Mouse (Mus musculus) macrophage (primary cell): Measurements from ENCODE around the gene Mcmbp. TPM values are rescaled to one million over a fixed set of nuclear protein-coding genes. Genes with fewer than 3 reads are reported as not detected.

ENCODE experiments used
- H3K27ac ChIP-seq: fragments of 350-480 bp; formaldehyde crosslinking; 2 replicates; pipeline ENCODE4 v1.9.0; 2021
- H3K36me3 ChIP-seq: fragments of 350-480 bp; formaldehyde crosslinking; 2 replicates; pipeline ENCODE4 v1.9.0; 2021; ENCODE audit errors: inconsistent target
- H3K4me3 ChIP-seq: fragments of 350-480 bp; formaldehyde crosslinking; 2 replicates; pipeline ENCODE4 v1.9.0; 2021; ENCODE audit errors: inconsistent target
- H3K79me2 ChIP-seq: fragments of 350-480 bp; formaldehyde crosslinking; 2 replicates; pipeline ENCODE4 v1.9.0; 2021; ENCODE audit errors: inconsistent target
- WGBS: methylation state at CpG from one replicate; pipeline ENCODE4 v1.1.7; 2026; ENCODE audit warnings: inconsistent platforms; ENCODE audit not compliant: missing documents; 5-methylcytosine and 5-hydroxymethylcytosine counted together
- polyA plus RNA-seq: library from polyadenylated mRNA; stranded (reverse); fragments of 250-400 nt; gene quantifications from 3 replicates; pipeline ENCODE4 v1.2.4, GENCODE M21; 2018; ENCODE audit warnings: inconsistent platforms

Gene Mcmbp
- polyA plus RNA-seq, 1 experiment from 2014 or later: 24.9 TPM

GRCm38 (mm10) chr7:128690070-128690469 lies 50.2 kb downstream of the Mcmbp start:
- H3K27ac ChIP-seq: no peak overlapping the region
- H3K79me2 ChIP-seq: no peaks in the 10 kb centered on the region
- peaks cover 34% of the 10 kb centered on the region for H3K36me3 ChIP-seq
- H3K4me3 ChIP-seq: no peak overlapping the region
- WGBS: 6% methylated on average over 7 of the region's 7 CpGs

GRCm38 (mm10) chr7:128689347-128689746 lies 50.9 kb downstream of the Mcmbp start:
- Histone ChIP-seq H3K27ac (no peak overlapping the region), H3K4me3 (no peak overlapping the region), H3K79me2 (no peaks in the 10 kb centered on the region), H3K36me3 (peaks cover 33% of the 10 kb centered on the region)
- WGBS: 95% methylated on average over 8 of the region's 8 CpGs

GRCm38 (mm10) chr7:128687821-128688564 lies 52.3 kb downstream of the Mcmbp start:
- Histone ChIP-seq H3K4me3 (peak overlapping the region; percentile 14; the same call in 1 of the 2 replicates), H3K79me2 (no peaks in the 10 kb centered on the region), H3K27ac (no peak overlapping the region), H3K36me3 (peaks cover 27% of the 10 kb centered on the region)
- 39% methylated on average over 56 of the region's 56 CpGs for WGBS

GRCm38 (mm10) chr7:128678546-128678945 lies 61.7 kb downstream of the Mcmbp start:
- no peaks in the 10 kb centered on the region for H3K79me2 ChIP-seq
- no peak overlapping the region for H3K27ac ChIP-seq
- WGBS: 97% methylated on average over 3 of the region's 3 CpGs
- H3K36me3 ChIP-seq: peaks cover 24% of the 10 kb centered on the region; the same call in 1 of the 2 replicates
- no peak overlapping the region for H3K4me3 ChIP-seq

DNA sequence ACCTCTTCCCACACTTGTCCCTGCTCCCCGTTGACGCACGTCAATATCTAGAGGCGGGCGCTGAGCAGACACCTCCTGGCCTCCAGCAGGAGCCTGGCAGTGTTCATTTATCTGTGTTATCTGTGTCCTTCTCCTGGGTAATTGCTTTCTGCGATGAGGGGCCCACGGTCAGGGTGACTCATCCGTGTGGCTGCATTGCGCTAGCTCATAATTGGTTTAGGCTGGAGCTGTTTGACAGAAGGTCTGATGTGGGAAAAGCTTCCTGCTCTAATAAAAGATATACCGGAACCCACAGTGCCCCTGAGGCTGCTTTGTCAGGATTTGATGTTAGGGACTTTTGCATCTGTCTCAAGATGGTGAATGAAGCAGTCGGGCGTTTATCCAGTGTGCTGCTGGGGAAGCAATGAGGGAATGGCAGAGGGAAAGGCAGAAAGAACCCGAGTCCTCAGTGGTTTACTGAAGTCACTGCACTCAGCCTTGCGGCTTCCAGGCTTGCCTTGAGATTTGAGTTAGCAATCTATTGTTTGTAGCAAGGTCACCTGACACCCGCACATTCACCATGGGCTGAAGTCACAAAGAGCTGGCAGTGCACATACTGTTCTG lies 67.8 kb downstream of the Mcmbp start:
- Histone ChIP-seq H3K27ac (peak overlapping the region; percentile 36), H3K4me3 (no peak overlapping the region), H3K79me2 (no peaks in the 10 kb centered on the region), H3K36me3 (peaks cover 44% of the 10 kb centered on the region)
- WGBS: 48% methylated on average over 15 of the region's 15 CpGs

DNA sequence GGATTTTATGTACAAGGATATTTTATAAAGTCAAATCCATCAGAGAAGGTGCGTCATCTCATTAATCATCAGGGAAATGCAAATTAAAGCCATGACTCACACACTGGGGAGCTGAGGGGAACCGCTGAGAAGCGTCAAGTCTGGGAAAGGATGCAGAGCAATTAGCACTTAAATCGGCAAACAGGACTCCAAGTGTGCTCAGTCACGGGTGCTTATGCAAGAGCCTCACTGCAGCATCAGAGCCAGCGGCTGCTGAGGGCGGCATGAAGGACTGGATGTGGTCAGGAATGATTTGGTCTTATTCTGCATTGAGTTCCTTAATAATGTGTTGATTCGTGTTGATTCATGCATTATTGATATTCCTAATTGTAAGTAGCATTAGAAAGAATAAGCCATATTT lies 68.3 kb downstream of the Mcmbp start:
- Histone ChIP-seq H3K4me3 (no peak overlapping the region), H3K79me2 (no peaks in the 10 kb centered on the region), H3K27ac (peak overlapping the region; percentile 36), H3K36me3 (peaks cover 47% of the 10 kb centered on the region)
- 28% methylated on average over 8 of the region's 8 CpGs for WGBS

DNA sequence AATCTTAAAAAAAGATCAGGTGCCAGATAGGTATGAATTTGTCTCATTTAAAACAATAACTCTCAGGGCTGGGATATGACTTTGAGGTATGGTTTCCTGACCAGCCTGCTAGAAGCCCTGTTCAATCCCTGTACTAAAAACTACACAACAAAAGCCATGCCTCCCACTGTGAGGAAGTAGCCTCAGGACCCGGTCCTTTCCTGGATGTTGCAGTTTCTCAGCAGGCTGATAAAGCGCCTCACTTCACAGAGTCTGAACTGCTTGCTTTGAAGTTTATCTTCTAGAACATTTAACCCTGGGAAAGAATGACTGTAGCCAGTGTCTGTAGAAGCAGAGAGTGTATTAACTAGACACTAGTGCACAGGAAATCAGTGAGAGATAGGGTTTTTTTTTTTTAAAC lies 71.5 kb downstream of the Mcmbp start:
- peaks cover 54% of the 10 kb centered on the region for H3K36me3 ChIP-seq
- WGBS: 93% methylated on average over 2 of the region's 2 CpGs
- no peak overlapping the region for H3K27ac ChIP-seq
- H3K79me2 ChIP-seq: no peaks in the 10 kb centered on the region
- H3K4me3 ChIP-seq: no peak overlapping the region

DNA sequence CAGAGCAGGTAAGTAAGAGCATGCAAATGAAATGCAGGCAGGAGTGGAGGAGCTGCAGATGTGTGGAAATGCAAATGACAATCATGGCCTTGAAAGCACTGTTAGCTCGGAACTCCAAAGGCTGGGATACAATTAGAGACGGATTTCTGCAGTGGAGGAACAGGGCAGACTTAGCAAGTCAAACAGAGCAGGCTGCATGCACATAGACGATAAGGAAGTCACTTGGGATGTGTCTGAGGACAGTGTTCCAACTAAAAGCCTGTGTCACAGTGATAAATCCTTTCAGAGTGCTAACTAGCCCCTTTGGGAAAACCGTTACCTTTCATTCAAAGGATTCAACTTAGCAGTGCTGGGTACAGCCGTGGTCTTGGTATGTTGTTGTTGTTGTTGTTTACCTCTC lies 72.5 kb downstream of the Mcmbp start:
- WGBS: 87% methylated on average over 5 of the region's 5 CpGs
- H3K79me2 ChIP-seq: no peaks in the 10 kb centered on the region
- no peak overlapping the region for H3K27ac ChIP-seq
- peaks cover 54% of the 10 kb centered on the region for H3K36me3 ChIP-seq
- no peak overlapping the region for H3K4me3 ChIP-seq

DNA sequence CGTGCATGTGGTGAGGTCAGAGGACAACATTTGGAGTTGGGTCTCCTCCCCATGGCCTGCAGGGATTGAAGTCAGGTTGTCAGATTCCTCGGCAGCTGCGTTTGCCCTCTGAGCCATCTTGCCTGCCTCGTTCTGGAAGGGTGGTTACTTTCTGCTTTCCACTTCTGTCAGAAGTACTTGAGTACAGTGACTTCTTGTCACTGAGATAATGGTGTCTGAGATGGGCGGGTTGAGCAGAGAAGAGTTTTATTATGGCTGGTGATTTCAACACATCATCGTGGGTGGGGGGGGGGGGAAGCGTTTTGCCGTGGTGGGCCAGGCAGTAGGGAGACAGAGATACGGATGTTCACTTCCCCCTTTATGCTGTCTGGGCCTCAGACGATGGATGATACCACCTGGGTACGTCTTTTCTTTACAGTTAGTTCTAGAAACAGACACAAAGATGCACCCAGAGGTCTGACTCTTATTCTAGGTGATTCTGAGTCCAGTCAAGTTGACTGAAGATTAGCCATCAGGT lies 75.4 kb downstream of the Mcmbp start:
- no peaks in the 10 kb centered on the region for H3K79me2 ChIP-seq
- no peak overlapping the region for H3K4me3 ChIP-seq
- H3K36me3 ChIP-seq: peaks cover 50% of the 10 kb centered on the region
- 61% methylated on average over 10 of the region's 11 CpGs for WGBS
- no peak overlapping the region for H3K27ac ChIP-seq

- WGBS: 98% methylated on average over 8 of the region's 8 CpGs
- Histone ChIP-seq H3K36me3 (peaks cover 39% of the 10 kb centered on the region), H3K4me3 (no peak overlapping the region), H3K79me2 (no peaks in the 10 kb centered on the region), H3K27ac (no peak overlapping the region)
Observed at GRCm38 (mm10) chr7:128663906-128664305, 76.4 kb downstream of the Mcmbp start.

DNA sequence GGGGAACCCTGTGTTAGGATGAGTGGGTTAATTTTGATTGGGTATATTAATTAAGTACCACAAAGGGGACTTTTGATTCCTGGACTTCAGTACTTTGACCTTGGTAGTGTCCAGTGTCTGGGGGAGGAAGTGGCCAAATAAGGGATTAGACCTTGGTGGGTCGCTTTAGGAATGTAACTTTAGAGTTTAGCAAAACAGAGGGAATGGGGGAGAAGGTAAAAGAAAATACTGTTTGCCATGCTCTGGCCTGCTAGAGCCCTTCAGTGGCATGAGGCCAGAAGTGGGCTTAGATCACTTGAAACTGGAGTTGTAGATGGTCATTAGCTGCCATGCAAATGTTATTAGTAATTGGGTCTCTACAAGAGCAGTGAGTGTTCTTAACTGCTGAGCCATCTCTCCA lies 83.3 kb downstream of the Mcmbp start:
- WGBS: 86% methylated on average over 1 of the region's 1 CpGs
- H3K27ac ChIP-seq: no peak overlapping the region

More for the DNA sequence above, 83.3 kb downstream of the Mcmbp start:
- Histone ChIP-seq H3K4me3 (no peak overlapping the region), H3K36me3 (no peaks in the 10 kb centered on the region), H3K79me2 (no peaks in the 10 kb centered on the region)

Other genes starting within 250 kb of the Mcmbp start
- gene Bag3, start 216.9 kb downstream of the Mcmbp start, polyA plus RNA-seq: 25.9 to 48.6 TPM (median 33.9 TPM) in 3 replicates
- 12.0 to 19.5 TPM (median 18.5 TPM) in 3 replicates for gene Inpp5f, start 129.2 kb downstream of the Mcmbp start, polyA plus RNA-seq
- gene Sec23ip, start 4.4 kb upstream of the Mcmbp start, polyA plus RNA-seq: 20.6 to 23.5 TPM (median 21.4 TPM) in 3 replicates